Mouse (Mus musculus) stomach, postnatal 0 days (tissue): ENCODE results near the gene Ascc3.

Experiments
- CTCF ChIP-seq: IDR thresholded peaks from 2 replicates; pipeline ENCODE4 v1.5.1; 2016; ENCODE audit warnings: antibody characterized with exemption, low read depth, mild to moderate bottlenecking, moderate library complexity
- EP300 ChIP-seq: optimal IDR thresholded peaks from 2 replicates; pipeline ENCODE3; 2016; ENCODE audit warnings: antibody characterized with exemption

- no peak for TF ChIP-seq EP300
- no peak for TF ChIP-seq CTCF
Observed at GRCm38 (mm10) chr10:50584721-50585120, 7.7 kb upstream of the Ascc3 start.
